Mouse (Mus musculus): ENCODE measurements at regions not wholly inside any gene's neighbourhood (a gene's known extent, or its start where the extent isn't known, plus 50 kb on each side); places are given as distances from the start of the nearest gene placed in this dataset.
A peak's percentile ranks its signal among the peaks of the same experiment; 100 is the strongest.

DNA sequence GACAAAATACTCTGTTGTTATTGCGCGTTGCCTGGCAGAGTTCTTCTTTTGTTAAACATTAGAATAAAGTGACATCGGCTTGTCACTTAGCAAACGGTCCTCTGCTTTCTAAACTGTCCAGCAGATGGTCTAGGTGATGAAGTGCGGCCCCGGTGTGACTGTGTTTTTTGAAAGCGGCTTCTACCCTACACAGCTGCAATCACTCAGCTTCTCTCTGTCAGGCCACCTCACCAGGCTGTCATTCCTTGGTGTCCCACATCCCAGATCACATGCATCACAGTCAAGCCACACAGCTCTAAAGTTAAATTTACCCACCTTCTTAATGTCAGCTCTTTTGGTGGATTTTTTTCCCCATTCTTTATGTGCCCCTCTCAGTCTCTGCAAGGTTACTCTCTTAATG, 282.0 kb upstream of the Kif2a start:
- DNase-seq (ENCODE audit: low read depth, low spot score) = no peak

DNA sequence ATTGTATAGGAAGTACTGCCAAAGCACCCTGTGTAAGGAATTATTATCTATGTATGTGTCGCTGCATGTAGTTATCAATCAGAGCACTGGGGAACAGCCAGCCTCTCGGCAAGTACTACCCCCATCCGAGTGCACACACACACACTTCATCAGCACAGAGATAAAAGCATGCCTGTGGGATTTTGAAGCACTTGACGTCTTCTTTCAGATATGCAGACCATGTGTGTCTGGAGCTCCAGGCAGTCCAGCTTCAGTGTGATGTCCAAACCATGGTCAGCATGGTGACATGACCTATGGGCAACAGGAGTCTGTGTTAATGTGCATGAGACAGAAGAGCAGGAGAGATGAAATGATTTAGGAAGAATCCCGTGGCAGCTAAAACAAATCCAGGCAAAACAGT, 281.4 kb upstream of the Kif2a start:
- DNase-seq (ENCODE audit: low read depth, low spot score) = no peak

DNA sequence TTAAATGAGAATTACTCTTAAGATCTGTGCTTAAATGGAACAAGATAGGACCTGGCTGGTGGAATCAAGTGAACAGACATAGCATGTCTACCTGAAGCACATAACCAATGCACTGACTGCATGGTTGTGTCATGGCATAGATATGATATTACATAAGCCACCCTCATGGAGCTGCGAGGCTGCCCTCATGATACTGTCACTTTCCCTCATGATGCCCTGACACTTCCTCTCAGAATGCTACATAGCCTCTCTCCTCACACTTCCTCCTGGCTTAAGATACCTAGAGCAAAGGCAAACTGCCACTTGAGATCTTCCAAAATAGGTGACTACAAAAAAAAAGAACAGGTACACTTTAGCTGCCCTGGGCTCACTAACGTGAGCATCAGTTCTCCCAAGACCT, 278.9 kb upstream of the Kif2a start:
- DNase-seq (ENCODE audit: low read depth, low spot score) = no peak

DNA sequence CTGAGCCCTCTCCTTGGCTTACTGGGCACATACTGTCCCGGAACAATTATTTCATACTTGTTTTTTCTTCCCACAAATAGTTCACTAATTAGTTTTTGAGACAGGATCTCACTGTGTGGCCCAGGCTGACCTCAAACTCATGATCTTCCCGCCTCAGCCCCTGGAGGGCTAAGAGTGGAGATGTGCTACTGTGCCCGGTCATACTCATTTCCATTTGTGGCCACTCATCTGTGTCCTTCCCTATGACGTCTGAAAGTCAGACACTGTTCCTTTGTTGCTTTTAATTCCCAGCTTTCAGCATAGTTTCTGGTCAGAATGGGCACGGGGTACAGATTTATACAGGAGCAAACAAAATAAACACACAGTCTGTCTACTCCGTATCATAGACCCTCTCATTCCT, 242.7 kb upstream of the Kif2a start:
- DNase-seq (ENCODE audit: low read depth, low spot score) = no peak

DNA sequence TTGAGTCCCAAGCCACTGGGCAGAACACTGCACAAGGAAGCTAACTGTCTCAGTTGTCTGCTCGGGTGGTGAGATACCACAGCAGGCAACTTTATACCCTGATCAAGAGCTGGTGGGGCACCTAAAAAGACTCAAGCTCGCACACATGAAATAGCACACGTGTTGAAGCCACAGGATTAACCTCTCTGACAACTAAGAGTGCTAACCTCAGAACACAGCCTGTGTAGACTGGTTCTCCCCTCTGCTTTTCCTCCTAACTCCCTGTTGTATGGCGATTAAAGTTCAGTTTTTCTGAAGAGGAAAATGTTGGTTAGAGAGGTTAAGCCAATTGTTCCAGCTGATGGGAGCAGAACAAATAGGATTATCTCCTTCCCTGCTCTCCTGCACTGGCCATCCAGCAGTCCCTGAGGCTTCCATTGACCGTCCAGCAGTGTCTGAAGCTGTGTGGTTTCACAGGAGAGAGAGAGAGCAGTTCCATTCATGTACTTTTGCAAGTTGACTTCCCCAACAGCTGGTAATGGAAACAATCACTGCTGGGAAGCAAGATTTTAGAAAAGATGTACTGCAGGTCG, 239.6 kb upstream of the Kif2a start:
- no peak for DNase-seq (ENCODE audit: low read depth, low spot score)

DNA sequence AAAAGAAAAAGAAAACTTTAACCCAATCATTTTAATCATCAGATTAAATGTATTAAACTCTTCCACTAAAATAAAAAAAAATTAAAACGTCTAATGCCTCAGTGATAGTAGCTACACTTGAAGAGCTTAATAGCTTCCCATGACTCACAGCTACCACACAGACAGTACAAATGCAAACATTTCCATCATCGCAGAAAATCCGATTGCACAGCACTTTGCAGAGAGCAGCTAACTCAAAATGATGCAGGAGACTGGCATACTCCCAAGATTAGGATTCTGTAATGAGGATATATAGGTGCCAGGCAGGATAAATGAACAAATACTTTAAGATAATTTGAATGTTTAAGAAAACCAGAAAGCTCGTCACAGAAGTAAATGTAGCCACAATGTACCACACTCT, 238.3 kb upstream of the Kif2a start:
- DNase-seq (ENCODE audit: low read depth, low spot score) = no peak

DNA sequence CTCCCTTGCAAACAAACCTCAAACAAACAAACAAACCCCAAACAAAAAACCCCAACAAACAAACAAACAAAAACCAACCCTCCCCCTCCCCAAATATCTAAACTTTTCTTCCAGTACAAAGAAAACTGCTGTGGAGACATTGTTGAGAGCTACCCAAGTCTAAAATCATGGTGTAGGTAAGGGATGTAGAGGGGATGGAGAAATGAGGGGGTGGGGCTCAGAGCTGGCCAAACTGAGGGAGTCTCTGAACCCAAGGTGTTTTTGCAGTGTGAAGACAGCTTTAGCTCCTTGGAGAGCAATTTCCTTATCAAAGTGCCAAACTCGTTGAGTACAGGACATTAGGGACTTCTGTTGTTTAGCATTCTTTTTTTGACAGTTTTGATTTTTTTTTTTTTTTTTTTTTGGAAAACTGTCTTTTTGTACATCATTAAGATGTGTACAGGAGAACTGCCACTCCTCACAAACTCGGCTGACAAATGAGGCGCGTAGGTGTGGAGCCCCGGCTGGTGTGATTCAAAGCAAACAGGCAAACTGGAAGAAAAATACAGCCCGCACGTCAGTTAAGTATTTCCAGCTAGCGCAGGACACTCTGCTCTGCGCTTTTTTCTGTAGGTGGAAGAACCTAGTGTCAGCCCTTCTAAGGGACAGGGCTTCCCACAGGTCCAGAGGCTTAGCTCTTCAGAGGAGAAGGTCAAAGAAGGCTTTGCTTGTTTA, 226.0 kb upstream of the Kif2a start:
- DNase-seq (ENCODE audit: low read depth, low spot score) = no peak

DNA sequence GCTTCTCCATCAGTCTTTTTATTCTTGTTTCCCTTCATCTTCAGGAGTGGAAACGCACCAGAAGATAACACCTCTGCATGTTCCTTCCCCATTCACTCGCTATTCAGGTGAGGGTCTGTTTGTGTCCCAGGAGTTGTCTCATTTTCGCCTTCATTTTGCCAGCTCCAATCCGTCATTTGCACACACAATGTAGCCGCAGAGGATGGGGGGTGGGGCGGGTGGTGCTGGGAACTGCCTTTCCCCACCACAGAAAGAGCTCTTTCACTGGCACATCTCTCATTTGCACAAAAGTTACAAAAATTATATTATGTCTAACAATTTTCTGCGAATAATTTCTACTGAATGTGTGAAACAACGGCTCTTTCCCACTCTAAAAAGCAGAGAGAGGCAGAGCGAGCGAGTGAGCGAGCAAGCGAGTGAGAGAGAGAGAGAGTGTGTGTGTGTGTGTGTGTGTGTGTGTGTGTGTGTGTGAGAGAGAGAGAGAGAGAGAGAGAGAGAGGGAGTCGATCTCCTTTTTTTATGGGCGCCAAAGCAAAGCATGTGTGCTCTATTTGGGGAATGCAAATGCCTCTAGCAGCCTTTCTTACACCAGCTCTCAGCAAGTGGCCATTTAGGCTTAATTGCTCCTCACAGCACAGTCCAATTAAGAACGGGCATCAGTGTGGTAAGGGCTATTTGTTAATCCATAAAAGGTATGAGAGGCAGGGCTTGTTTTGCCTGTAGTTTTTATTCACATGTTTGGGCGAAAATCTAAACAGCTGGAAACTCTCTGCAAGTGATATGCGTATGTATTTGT, 225.2 kb upstream of the Kif2a start:
- DNase-seq (ENCODE audit: low read depth, low spot score) = no peak

DNA sequence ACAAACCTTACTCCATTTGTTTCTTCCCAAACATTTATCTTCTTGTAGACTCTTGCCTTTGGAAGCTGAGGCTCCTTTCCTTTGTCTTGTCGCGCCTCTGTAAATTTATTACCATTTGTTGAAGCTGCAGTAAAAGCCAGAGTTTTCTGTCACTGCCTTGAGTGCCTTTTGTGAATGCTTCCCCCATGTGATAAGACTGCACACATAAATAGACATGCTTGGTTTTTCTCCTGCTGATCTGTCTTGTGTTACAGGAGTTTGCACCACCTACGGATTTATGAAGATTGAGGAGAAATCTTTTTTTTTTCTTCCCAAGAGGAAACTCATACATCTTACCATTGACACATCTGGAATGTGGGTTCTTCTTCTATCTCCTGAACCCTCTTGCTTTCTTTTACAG, 222.2 kb upstream of the Kif2a start:
- DNase-seq (ENCODE audit: low read depth, low spot score) = no peak

DNA sequence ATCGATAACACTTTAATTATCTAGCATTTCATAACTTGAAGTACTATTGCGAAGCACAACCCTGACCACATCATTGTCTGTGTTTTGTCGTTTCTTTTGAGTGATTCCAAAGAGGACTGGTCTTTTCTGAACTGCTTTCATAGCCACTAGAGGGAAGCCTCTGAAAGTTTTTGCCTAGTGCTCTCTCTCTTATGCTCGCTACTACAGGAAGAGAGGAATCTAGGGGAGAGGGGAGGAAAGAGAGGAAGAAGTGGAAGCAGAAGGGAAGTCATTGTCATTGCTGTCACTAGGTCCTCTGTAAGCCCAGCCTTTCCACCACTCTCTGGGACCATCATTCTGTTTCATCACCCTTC, 217.1 kb upstream of the Kif2a start:
- no peak for DNase-seq (ENCODE audit: low read depth, low spot score)

DNA sequence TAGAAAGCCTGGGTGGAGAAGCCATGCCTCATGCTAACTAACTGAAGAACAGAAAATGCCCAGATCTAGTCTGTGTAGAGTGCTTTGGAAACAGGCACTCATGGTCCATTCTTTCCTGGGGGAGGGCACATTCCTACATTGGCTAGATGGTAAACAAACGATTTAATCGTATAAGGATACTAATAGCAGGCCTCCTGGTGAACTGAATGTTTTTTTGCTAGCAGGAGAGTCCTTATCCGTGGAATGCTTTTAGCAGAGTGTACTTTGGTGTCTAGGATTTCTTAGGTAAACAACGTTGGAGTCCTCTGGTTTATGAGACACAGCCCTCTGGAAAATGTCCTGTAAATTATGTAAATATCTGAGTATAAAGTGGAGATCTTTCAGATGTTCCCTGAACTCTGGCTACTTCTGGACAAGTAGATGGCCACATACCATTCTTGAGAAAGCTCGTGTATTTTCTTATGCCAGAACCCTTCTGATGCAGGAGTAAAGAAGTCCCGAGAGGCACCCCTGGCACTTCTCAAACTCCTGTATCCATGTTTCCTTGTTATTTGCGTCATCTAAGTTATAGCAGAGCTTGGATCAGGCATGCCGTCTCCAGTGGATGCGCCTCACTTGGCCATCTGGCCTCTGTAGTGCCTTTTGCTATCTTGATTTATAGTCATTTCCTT, 216.6 kb upstream of the Kif2a start:
- DNase-seq (ENCODE audit: low read depth, low spot score) = no peak

DNA sequence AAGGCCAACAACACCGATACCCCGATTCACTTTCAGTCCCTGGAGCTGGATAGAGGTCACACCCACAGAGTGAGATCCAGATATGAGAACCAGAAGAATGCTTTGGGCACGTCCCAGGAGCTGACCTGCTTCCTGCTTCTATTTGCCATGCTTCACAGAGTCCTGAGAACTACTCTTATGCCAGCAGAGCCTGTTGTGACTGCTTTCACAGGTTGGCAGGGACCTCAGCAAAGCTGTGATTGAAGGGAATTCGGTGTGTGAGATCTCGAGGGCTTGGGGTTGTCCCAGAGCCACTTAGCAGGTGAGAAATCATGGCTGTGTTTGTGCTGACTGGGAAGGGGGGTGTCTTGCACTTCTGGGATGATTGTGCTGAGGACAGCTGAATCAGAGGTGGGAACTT, 197.5 kb upstream of the Kif2a start:
- no peak for DNase-seq (ENCODE audit: low read depth, low spot score)

DNA sequence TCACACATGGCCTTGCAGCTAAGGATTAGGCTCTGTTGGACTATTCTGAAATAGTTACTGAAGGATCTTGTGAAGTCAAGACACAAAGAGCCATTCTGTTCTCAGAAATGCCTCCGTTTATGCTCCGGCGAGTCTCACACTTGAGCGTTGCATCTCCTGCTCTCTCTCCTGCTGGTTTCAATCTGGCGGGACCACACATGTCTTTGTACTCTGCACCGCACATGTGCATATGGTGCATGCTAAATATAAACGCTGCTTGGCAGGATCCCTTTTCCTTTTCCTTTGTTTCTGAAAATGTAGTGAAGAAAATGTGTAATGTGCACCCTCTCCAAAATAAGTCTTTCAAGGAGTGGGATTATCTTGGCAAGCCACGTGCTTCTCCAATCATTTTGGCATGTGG, 196.4 kb upstream of the Kif2a start:
- DNase-seq (ENCODE audit: low read depth, low spot score) = no peak

DNA sequence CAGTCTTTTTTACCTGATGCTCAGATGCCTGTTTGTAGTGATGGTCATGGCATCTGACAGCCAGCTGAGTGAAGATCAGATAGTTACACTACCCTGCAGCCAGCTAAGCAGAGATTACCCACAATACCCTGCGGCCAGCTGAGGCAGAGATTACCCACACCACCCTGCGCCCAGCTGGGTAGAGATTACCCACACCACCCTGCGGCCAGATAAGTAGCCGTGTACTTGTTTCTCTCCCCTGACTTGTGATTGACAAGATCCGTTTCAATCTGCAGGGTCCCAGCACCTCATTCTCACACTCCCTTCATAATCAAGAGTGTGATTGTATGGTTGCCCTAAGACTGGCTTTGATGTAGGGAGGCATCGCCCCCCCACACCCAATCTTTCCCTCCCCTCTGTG, 195.9 kb upstream of the Kif2a start:
- DNase-seq (ENCODE audit: low read depth, low spot score) = no peak

DNA sequence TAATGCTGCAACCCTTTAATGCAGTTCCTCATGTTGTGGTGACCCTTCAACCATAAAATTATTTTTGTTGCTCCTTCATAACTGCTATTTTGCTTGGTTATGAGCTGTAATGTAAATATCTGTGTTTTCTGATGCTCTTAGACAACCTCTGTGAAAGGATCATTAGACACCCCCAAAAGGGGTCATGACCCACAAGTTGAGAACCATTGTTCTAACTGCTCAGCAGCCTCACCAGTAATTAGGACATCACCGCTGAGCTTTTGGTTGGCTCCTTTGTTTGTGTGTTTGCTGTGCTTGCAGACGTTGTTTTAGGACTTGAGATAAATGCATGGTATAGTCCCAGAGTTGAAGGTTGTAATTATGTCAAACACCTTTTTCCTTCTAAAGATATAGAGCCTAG, 191.4 kb upstream of the Kif2a start:
- DNase-seq (ENCODE audit: low read depth, low spot score) = no peak

DNA sequence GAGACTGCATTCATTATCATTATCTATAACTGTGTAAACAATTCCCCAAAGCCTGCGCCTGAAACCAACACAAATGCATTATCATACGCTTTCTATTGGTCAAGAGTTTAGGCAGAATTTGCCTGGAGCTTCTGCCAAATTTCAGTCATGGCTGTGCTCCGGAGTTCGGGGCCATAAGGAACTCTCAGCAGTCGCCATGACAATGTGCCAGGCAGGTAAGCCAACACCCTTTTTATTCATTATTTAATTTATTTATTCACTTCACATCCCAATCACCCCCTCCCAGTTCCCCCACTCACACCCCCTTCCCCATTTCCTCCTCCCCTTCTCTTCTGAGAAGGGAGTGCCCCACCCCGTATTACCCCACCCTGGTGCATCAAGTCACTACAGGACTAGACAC, 188.8 kb upstream of the Kif2a start:
- DNase-seq (ENCODE audit: low read depth, low spot score) = no peak

DNA sequence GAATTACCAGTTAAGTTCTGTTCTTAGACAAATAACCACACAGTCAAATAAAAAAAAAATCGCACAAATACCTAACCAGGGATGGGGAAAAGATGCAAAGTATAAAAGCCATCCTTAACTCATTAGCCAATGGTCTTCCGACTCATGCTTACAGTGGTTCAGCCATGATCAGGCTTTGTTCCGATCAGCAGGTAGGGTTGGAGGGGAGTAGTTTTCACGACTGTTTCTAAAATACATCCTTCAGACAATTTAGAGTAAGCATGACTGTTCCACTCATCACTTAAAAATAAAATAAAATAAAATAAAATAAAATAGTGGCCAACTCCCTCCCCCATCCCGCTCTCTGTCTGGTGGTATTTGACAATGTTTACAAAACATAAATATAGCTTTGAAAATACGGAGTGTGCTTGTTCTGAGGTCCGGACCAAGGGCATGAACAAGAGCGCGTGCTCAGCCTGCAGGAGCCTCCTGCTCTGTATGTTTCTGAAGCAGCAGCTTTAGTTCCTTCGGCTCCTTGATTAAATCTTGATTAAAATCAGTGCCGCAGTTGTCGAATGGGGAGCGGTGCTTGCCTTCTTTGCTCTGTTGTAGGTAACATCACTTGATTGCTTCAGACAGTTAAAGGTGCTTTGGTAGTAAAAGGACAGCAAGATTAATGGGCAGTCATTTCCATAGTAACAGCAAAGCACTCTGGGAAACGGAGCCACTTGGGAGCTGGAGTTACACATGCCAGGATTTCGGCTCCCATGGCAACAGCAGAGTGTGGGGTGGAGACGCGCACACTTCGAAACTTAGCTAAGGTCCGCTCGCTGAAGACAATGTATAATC, 185.6 kb upstream of the Kif2a start:
- DNase-seq (ENCODE audit: low read depth, low spot score) = peak; percentile 29

DNA sequence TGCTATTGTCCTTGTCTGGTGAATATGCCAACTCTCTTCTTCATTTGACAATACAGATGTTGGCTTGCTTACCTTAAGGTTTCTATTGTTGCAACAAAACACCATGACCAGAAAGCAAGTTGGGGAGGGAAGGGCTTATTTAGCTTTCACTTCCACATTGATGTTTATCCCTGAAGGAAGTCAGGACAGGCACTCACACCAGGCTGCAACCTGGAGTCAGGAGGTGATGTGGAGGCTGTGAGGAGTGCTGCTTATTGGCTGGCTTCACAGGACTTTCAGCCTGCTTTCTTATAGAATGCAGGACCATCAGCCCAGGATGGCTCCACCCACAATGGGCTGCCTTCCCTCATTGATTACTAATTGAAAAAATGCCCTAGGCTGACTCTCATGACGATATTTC, 177.9 kb upstream of the Kif2a start:
- DNase-seq (ENCODE audit: low read depth, low spot score) = no peak

DNA sequence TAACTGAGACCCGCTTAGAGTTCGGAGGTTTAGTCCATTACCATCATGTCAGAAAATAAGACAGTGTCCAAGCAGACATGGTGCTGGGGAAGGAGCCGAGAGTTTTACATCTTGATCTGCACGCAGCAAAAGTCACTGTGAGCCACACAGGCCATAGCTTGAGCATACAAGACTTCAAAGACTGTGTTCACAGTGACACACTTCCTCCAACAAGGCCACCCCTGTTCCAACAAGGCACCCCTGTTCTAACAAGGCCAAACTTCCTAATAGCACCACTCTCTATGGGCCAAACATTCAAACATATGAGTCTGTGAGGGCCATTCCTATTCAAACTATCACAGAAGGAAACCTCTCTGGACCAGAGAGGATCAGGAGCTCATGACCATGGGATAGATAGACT, 171.5 kb upstream of the Kif2a start:
- no peak for DNase-seq (ENCODE audit: low read depth, low spot score)

DNA sequence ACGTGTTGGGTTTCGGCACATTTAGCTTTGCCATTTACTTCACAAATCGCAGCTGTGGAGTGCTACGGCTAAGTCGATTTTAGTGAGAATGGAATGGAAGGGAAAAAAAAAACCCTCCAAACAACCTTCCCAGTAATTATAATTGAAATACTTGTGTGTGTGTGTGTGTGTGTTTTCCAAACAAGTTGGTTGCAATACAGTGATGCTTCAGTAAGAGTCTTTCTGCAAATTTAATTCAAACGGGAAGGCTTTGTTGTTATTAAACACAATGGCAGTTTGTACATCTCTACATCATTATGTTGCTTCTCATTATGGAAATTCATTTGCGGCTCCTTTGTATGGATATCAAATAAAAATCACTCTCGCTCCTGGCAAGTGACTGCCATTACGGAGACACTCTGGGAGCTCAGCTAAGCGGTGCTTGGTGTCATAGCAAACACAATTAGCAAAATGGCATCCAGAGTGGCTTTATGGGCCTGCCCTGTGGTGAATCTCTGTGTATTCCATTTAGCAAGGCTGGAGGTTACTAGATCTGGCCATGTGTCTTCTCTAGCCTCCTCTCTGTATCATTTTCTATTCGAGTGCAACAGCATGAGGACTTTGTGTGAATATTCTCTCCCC, 165.4 kb upstream of the Kif2a start:
- no peak for DNase-seq (ENCODE audit: low read depth, low spot score)

DNA sequence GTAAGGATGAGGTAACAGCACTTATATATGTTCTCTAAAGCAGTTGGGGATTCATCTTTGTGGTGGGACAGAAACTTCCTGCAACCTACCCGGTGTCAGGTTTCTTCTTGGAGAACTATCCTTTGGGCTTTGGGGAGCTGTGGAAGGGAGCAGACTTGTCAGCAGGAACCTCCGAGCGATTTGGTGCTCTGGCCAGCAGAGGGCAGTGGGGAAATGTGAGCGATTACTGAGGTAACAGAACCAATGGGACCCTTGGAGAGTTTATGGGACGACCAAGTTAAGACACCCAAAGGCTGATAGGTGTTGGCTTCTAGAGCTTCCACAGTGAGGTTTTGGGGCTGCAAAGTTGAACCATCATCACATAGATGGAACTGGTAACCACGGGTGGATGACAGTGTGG, 160.6 kb upstream of the Kif2a start:
- DNase-seq (ENCODE audit: low read depth, low spot score) = peak; percentile 45

All from WW6 (cell line).